Mouse (Mus musculus) lung, embryonic 14.5 days (tissue): ENCODE measurements around the gene Lamp3. TPM values are rescaled to one million over a fixed set of nuclear protein-coding genes. Genes with fewer than 3 reads are reported as not detected.
"Not testable (repeated sequence)": the region's sequence is repeated elsewhere in the genome, so short reads cannot be mapped to it uniquely, and the experiment has no call there.

Experiments used
- ATAC-seq: fragments of 200-750 bp; cut with Nextera tagmentation; 2 replicates; pipeline ENCODE4 v1.8.0; 2017; ENCODE audit warnings: mild to moderate bottlenecking, moderate TSS enrichment, moderate library complexity; ENCODE audit not compliant: insufficient read depth
- DNase-seq: peaks from one replicate; pipeline ENCODE4 v3.0.0-alpha.2; 2015
- H3K27ac ChIP-seq: fragments of 300-500 bp; sonication (generic); 2 replicates; pipeline ENCODE4 v1.5.1; 2014; ENCODE audit warnings: low read depth, mild to moderate bottlenecking, moderate library complexity
- H3K27me3 ChIP-seq: fragments of 300-500 bp; sonication (generic); 2 replicates; pipeline ENCODE4 v1.6.1; 2014; ENCODE audit warnings: low read length, control low read depth; ENCODE audit not compliant: insufficient read depth
- H3K36me3 ChIP-seq: fragments of 300-500 bp; sonication (generic); 2 replicates; pipeline ENCODE4 v1.6.1; 2014; ENCODE audit warnings: control low read depth; ENCODE audit not compliant: insufficient read depth
- H3K4me1 ChIP-seq: fragments of 300-500 bp; sonication (generic); 2 replicates; pipeline ENCODE4 v1.6.1; 2014; ENCODE audit warnings: antibody characterized with exemption, control low read depth; ENCODE audit not compliant: insufficient read depth
- H3K4me2 ChIP-seq: fragments of 300-500 bp; sonication (generic); 2 replicates; pipeline ENCODE4 v1.6.1; 2014; ENCODE audit warnings: mild to moderate bottlenecking
- H3K4me3 ChIP-seq: fragments of 300-500 bp; sonication (generic); 2 replicates; pipeline ENCODE4 v1.5.1; 2014; ENCODE audit warnings: low read depth, low read length
- H3K9ac ChIP-seq: fragments of 300-500 bp; sonication (generic); 2 replicates; pipeline ENCODE4 v1.6.1; 2014
- H3K9me3 ChIP-seq: fragments of 300-500 bp; sonication (generic); 2 replicates; pipeline ENCODE4 v1.6.1; 2016; ENCODE audit warnings: low read depth, low read length, control low read depth
- CTCF ChIP-seq: IDR thresholded peaks from 2 replicates; pipeline ENCODE4 v1.5.1; 2016; ENCODE audit warnings: antibody characterized with exemption, low read depth
- WGBS: fragments of 180-500 bp; shearing (Covaris S2); extraction: QIAGEN DNeasy Blood & Tissue Kit; methylation state at CpG from one replicate; pipeline ENCODE4 v1.1.7; 2014; 5-methylcytosine and 5-hydroxymethylcytosine counted together
- polyA plus RNA-seq: library from polyadenylated mRNA; unstranded; fragments of >200 nt; fragmentation: Nextera tagmentation; extraction: Ambion mirVana; gene quantifications from 2 replicates; pipeline ENCODE4 v1.2.1, GENCODE M21; 2014

Gene Lamp3
- polyA plus RNA-seq: 4.3 and 4.7 TPM in 2 replicates

DNA sequence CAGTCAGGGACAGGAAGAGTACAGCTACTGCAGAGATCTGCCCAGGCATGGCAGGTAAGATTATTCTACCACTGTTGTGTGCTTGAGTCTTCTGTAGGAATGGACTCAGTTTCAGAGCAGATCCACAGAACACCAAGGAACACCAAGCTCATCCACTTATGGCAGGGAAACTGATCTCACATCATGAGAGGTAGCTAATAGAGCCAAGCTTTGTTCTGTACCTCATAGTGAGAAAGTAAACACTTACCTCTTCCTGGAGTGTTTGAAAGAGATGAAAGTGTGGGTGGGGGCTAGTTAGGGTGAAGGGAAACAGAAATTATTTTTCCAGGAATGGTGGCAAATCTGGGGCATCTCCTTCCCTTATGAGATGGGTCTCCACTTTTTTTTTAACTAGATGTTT is at the start of gene Lamp3:
Gene Lamp3 (minus strand): TSS at position 160 of the 400 bp plus-strand sequence.
- H3K4me1 ChIP-seq: no peaks in the 10 kb centered on the region
- no peak within 1 kb of the TSS for H3K4me2 ChIP-seq
- H3K27me3 ChIP-seq: no peaks in the 10 kb centered on the region
- no peaks in the 10 kb centered on the region for H3K9me3 ChIP-seq
- DNase-seq: peak; percentile 7
- H3K36me3 ChIP-seq: no peaks in the 10 kb centered on the region
- TF ChIP-seq CTCF: no peak
- H3K4me3 ChIP-seq: no peak within 1 kb of the TSS
- peak; percentile 68; the same call in 1 of the 2 replicates for ATAC-seq
- H3K9ac ChIP-seq: no peak within 1 kb of the TSS
- no peak within 1 kb of the TSS for H3K27ac ChIP-seq

DNA sequence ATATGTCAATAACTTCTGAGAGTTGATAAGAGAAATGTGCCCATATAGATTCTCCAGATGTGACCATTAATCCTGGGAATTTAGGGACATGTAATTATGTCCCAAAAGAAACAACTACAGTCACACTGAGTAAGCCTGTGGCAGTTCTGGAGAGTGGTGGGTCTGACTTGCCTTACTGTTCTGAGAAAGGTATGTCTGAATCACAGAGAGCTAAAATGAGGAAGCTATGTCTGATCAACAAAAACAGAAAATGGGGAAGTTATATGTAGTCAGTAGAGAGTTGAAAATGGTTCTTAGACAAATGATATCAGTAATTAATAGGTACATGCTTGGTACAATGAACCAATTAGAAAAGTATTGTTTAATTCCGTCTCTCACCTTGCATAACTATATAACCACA is 26.7 kb upstream of the Lamp3 start:
- H3K9me3 ChIP-seq: no peaks in the 10 kb centered on the region
- no peak overlapping the region for H3K4me2 ChIP-seq
- no peak overlapping the region for H3K4me3 ChIP-seq
- H3K27ac ChIP-seq: no peak overlapping the region
- no peaks in the 10 kb centered on the region for H3K27me3 ChIP-seq
- WGBS: 77% methylated on average over 1 of the region's 1 CpGs
- DNase-seq (no peak), ATAC-seq (no peak)
- H3K9ac ChIP-seq: no peak overlapping the region
- no peak for TF ChIP-seq CTCF
- H3K36me3 ChIP-seq: no peaks in the 10 kb centered on the region
- no peaks in the 10 kb centered on the region for H3K4me1 ChIP-seq

DNA sequence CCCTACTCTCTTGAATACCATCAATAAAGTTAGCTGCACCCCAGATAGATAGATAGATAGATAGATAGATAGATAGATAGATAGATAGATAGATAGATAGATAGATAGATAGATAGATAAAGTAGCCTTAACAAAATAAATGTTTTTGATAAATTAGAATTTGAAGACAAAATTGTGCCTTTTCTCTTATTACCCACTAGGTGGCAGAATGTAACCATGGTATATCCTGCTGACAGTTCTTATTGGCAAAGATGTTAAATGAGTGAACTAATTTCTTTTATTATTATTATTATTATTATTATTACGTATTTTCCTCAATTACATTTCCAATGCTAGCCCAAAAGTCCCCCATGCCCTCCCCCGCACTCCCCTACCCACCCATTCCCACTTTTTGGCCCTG is 18.0 kb upstream of the Lamp3 start:
- ATAC-seq, H3K27ac ChIP-seq, H3K36me3 ChIP-seq, H3K4me3 ChIP-seq, H3K27me3 ChIP-seq, H3K4me1 ChIP-seq, H3K9ac ChIP-seq, H3K4me2 ChIP-seq, H3K9me3 ChIP-seq: not testable (repeated sequence)
- DNase-seq: peak; percentile 44
- peak; percentile 57 for TF ChIP-seq CTCF
- 43% methylated on average over 2 of the region's 2 CpGs for WGBS

DNA sequence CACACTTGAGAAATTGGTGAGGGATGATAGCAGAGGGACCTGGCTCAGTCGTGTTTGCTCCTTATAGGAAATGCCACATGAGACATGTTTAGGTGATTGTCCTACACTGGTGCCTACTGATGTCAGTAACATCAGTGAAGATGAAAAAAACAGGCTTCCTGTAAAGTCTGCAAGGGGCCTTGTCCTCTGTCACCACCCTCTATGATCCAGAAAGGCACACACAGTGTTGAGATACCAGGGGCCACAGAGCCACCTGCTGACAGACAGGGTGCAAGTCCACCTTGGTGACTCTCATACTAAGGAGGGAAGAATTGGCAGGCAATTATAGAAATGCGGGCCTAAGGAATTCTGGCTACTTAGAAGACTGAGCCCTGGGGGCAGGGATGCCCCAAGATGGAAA is 14.8 kb upstream of the Lamp3 start:
- H3K4me3 ChIP-seq: no peak overlapping the region
- no peak overlapping the region for H3K27ac ChIP-seq
- DNase-seq: peak; percentile 3
- no peaks in the 10 kb centered on the region for H3K9me3 ChIP-seq
- ATAC-seq: no peak
- H3K27me3 ChIP-seq: no peaks in the 10 kb centered on the region
- no peaks in the 10 kb centered on the region for H3K4me1 ChIP-seq
- peak; percentile 50 for TF ChIP-seq CTCF
- no peak overlapping the region for H3K4me2 ChIP-seq
- WGBS: 41% methylated on average over 2 of the region's 2 CpGs
- no peaks in the 10 kb centered on the region for H3K36me3 ChIP-seq
- no peak overlapping the region for H3K9ac ChIP-seq

DNA sequence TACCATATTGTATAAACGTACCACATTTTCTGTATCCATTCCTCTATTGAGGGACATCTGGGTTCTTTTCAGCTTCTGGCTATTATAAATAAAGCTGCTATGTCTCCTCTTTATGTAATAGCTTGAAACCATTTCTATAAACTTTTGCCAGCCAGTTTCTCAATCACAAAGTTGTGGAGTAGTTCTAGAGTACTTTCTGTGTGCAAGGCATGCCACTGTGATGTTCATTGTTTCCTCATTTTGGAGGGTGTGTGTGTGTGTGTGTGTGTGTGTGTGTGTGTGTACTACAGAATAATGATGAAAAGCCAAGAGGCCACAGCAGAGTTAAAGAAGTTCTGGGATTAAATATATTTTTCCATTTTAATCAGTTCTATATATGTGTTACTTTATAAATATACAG is 1.2 kb upstream of the Lamp3 start:
- ATAC-seq (no peak), DNase-seq (no peak)
- H3K27ac ChIP-seq: no peak overlapping the region
- H3K27me3 ChIP-seq: no peaks in the 10 kb centered on the region
- H3K9me3 ChIP-seq: no peaks in the 10 kb centered on the region
- no peak overlapping the region for H3K4me3 ChIP-seq
- H3K4me2 ChIP-seq: no peak overlapping the region
- H3K4me1 ChIP-seq: no peaks in the 10 kb centered on the region
- H3K9ac ChIP-seq: no peak overlapping the region
- TF ChIP-seq CTCF: no peak
- 67% methylated on average over 1 of the region's 1 CpGs for WGBS
- H3K36me3 ChIP-seq: no peaks in the 10 kb centered on the region

DNA sequence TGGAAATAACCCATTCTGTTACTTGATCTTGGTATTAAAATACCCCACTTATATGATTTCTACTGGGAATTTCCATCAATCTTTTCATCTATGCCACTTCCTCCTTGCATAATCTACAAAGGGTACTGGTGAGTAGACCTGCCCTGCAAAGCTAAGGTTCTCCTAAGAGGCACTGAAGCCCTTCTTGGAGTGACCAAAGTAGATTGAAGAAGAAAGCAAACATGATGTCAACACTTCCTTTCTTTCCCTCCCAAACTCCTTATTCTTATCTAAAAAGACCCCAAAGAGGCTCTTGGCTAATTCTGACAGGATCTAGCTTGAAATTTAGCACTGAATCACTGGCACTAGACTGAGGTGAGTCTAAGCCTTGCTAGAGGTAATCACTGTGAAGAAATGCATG is 7.0 kb downstream of the Lamp3 start:
- H3K9ac ChIP-seq: no peak overlapping the region
- H3K4me2 ChIP-seq: no peak overlapping the region
- ATAC-seq (no peak), DNase-seq (peak; percentile 2)
- H3K4me3 ChIP-seq: no peak overlapping the region
- H3K4me1 ChIP-seq: no peaks in the 10 kb centered on the region
- H3K9me3 ChIP-seq: no peaks in the 10 kb centered on the region
- no peaks in the 10 kb centered on the region for H3K36me3 ChIP-seq
- no peaks in the 10 kb centered on the region for H3K27me3 ChIP-seq
- H3K27ac ChIP-seq: no peak overlapping the region
- no peak for TF ChIP-seq CTCF

DNA sequence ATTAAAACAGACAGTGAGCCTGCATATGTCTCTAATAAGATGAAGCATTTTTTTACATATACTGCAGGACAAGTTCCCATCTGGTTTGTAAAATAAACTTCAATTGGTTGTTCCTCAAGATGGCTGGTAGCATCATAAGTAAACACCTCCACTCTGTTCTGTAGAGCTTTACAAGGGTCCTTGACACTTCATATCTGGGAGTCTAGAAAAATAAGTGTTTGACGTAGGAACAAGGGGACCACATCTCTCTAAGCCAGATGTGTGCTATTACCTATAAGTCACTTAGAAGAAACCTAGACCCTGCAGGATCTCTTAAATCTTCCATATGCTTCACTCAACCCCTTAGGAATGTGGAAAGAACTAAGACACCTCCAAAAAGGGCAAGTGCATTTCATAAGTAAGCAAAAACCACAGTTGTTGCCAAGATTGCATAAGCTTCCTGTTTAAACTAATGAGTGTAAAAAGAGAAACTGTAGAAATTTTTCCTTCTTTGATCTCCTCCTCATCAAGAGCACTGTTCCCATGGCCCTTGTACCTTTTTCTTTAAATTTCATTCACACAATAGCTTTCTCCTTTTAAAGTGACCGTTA is 35.3 kb downstream of the Lamp3 start:
- H3K9me3 ChIP-seq: no peaks in the 10 kb centered on the region
- H3K9ac ChIP-seq: no peak overlapping the region
- no peak for TF ChIP-seq CTCF
- no peaks in the 10 kb centered on the region for H3K36me3 ChIP-seq
- no peak overlapping the region for H3K27ac ChIP-seq
- H3K27me3 ChIP-seq: no peaks in the 10 kb centered on the region
- no peak overlapping the region for H3K4me2 ChIP-seq
- 63% methylated on average over 2 of the region's 2 CpGs for WGBS
- ATAC-seq (no peak), DNase-seq (no peak)
- no peaks in the 10 kb centered on the region for H3K4me1 ChIP-seq
- no peak overlapping the region for H3K4me3 ChIP-seq

DNA sequence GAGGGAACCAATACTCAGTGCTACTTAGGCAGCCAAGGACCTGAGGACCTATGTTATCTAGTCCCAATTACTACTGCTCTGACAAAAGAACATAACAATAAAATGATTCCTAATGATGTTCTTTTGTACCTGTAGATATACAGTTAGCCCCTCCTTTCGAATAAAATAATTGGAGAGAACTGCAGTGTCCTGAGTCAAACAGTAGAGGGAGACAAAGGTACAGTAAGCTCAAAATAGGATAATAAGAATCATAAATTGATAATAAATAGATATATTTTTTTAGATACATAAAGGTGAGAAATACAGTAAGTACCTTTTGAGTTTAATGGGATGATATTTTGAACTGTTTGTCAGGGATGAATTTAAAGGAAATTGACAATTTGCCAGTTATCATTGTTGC is 39.9 kb downstream of the Lamp3 start:
- Histone ChIP-seq H3K27ac (no peak overlapping the region), H3K27me3 (no peaks in the 10 kb centered on the region), H3K4me3 (no peak overlapping the region), H3K9me3 (no peaks in the 10 kb centered on the region), H3K36me3 (no peaks in the 10 kb centered on the region), H3K9ac (no peak overlapping the region), H3K4me1 (no peaks in the 10 kb centered on the region), H3K4me2 (no peak overlapping the region)
- peak; percentile 52 for DNase-seq
- WGBS: 41% methylated on average over 1 of the region's 1 CpGs
- ATAC-seq: no peak
- TF ChIP-seq CTCF: peak; percentile 62
